Mouse (Mus musculus) small intestine, adult 2 months (tissue): ENCODE measurements around the gene Parp1. TPM values are rescaled to one million over a fixed set of nuclear protein-coding genes. Genes with fewer than 3 reads are reported as not detected.

ENCODE experiments used
- H3K27ac ChIP-seq: fragments of 200-500 bp; 2 replicates; pipeline ENCODE4 v1.5.1; 2012; ENCODE audit warnings: low read depth, low read length, control low read depth, inconsistent platforms; ENCODE audit not compliant: insufficient read depth
- H3K27me3 ChIP-seq: fragments of 200-500 bp; 2 replicates; pipeline ENCODE4 v1.6.1; 2012; ENCODE audit warnings: mild to moderate bottlenecking, moderate library complexity, low read length, inconsistent platforms; ENCODE audit not compliant: control insufficient read depth, insufficient read depth
- H3K36me3 ChIP-seq: fragments of 200-500 bp; 2 replicates; pipeline ENCODE4 v1.6.1; 2012; ENCODE audit warnings: mild to moderate bottlenecking, low read length, control low read depth, inconsistent platforms; ENCODE audit not compliant: control insufficient read depth, insufficient read depth
- H3K4me1 ChIP-seq: fragments of 200-500 bp; 2 replicates; pipeline ENCODE4 v1.6.1; 2012; ENCODE audit warnings: low read length, inconsistent platforms, mixed read lengths; ENCODE audit not compliant: control insufficient read depth, insufficient read depth, insufficient read length
- H3K4me3 ChIP-seq: fragments of 200-500 bp; 2 replicates; pipeline ENCODE4 v1.5.1; 2012; ENCODE audit warnings: low read depth, mild to moderate bottlenecking, control low read depth, inconsistent platforms, low read length, moderate library complexity
- CTCF ChIP-seq: fragments of 200-500 bp; IDR thresholded peaks from 2 replicates; pipeline ENCODE4 v1.5.1; 2012; ENCODE audit warnings: low read depth, mild to moderate bottlenecking, control low read depth, inconsistent platforms, low read length, moderate library complexity, mixed read lengths; ENCODE audit not compliant: insufficient replicate concordance, insufficient read length; ENCODE audit errors: extremely low read depth
- POLR2A ChIP-seq: fragments of 200-500 bp; IDR thresholded peaks from 2 replicates; pipeline ENCODE4 v1.6.1; 2012; ENCODE audit warnings: low read depth, mild to moderate bottlenecking, control low read depth, inconsistent platforms, low read length, moderate library complexity
- WGBS: fragments of 180-500 bp; shearing (Covaris S2); methylation state at CpG from one replicate; pipeline ENCODE4 v1.1.7; 2018; 5-methylcytosine and 5-hydroxymethylcytosine counted together
- polyA plus RNA-seq: library from polyadenylated mRNA; depleted of rRNA; stranded (reverse); fragments of >200 nt; gene quantifications from 2 replicates; pipeline ENCODE4 v1.2.3, GENCODE M21; 2012

The Parp1 gene
- polyA plus RNA-seq, 1 experiment: 8.4 TPM

- no peak overlapping the region for H3K4me3 ChIP-seq
- TF ChIP-seq CTCF (no peak), POLR2A (no peak)
Observed at GRCm38 (mm10) chr1:180532671-180533070, 36.1 kb upstream of the Parp1 start.

GRCm38 (mm10) chr1:180536719-180537118 lies 32.0 kb upstream of the Parp1 start:
- H3K36me3 ChIP-seq: no peaks in the 10 kb centered on the region
- H3K27me3 ChIP-seq: no peaks in the 10 kb centered on the region
- TF ChIP-seq POLR2A: no peak
- TF ChIP-seq CTCF: no peak
- H3K4me3 ChIP-seq: no peak overlapping the region
- WGBS: 53% methylated on average over 5 of the region's 5 CpGs
- no peak overlapping the region for H3K27ac ChIP-seq
- H3K4me1 ChIP-seq: no peaks in the 10 kb centered on the region; the same call in 1 of the 2 replicates

More at GRCm38 (mm10) chr1:180532671-180533070, 36.1 kb upstream of the Parp1 start:
- H3K27me3 ChIP-seq: no peaks in the 10 kb centered on the region
- H3K4me1 ChIP-seq: no peaks in the 10 kb centered on the region
- no peak overlapping the region for H3K27ac ChIP-seq
- no peaks in the 10 kb centered on the region for H3K36me3 ChIP-seq
- 95% methylated on average over 11 of the region's 11 CpGs for WGBS

GRCm38 (mm10) chr1:180541251-180541650 lies 27.5 kb upstream of the Parp1 start:
- WGBS: 48% methylated on average over 2 of the region's 2 CpGs
- Histone ChIP-seq H3K4me1 (no peaks in the 10 kb centered on the region; the same call in 1 of the 2 replicates), H3K4me3 (no peak overlapping the region), H3K27me3 (no peaks in the 10 kb centered on the region), H3K27ac (peak overlapping the region; percentile 44), H3K36me3 (no peaks in the 10 kb centered on the region)
- TF ChIP-seq POLR2A (no peak), CTCF (no peak)

GRCm38 (mm10) chr1:180541883-180542711 lies 26.6 kb upstream of the Parp1 start:
- Histone ChIP-seq H3K27me3 (no peaks in the 10 kb centered on the region), H3K4me3 (no peak overlapping the region), H3K27ac (peak overlapping the region; percentile 44), H3K36me3 (no peaks in the 10 kb centered on the region), H3K4me1 (no peaks in the 10 kb centered on the region; the same call in 1 of the 2 replicates)
- TF ChIP-seq CTCF: no peak
- no peak for TF ChIP-seq POLR2A
- 76% methylated on average over 15 of the region's 15 CpGs for WGBS

GRCm38 (mm10) chr1:180542712-180543371 lies 25.9 kb upstream of the Parp1 start:
- Histone ChIP-seq H3K4me1 (no peaks in the 10 kb centered on the region; the same call in 1 of the 2 replicates), H3K4me3 (no peak overlapping the region), H3K36me3 (no peaks in the 10 kb centered on the region), H3K27ac (no peak overlapping the region), H3K27me3 (peaks cover 3% of the 10 kb centered on the region; the same call in 1 of the 2 replicates)
- 72% methylated on average over 3 of the region's 3 CpGs for WGBS
- no peak for TF ChIP-seq POLR2A
- TF ChIP-seq CTCF: no peak

GRCm38 (mm10) chr1:180545918-180546545 lies 22.7 kb upstream of the Parp1 start:
- H3K4me3 ChIP-seq: no peak overlapping the region
- TF ChIP-seq POLR2A (no peak), CTCF (no peak)
- no peaks in the 10 kb centered on the region; the same call in 1 of the 2 replicates for H3K4me1 ChIP-seq
- no peaks in the 10 kb centered on the region for H3K36me3 ChIP-seq
- peaks cover 11% of the 10 kb centered on the region; the same call in 1 of the 2 replicates for H3K27me3 ChIP-seq
- H3K27ac ChIP-seq: no peak overlapping the region
- 44% methylated on average over 4 of the region's 4 CpGs for WGBS
